Mouse (Mus musculus): Measurements from ENCODE around the gene Efhc1.

Efhc1 gene

GRCm38 (mm10) chr1:21007941-21008701 lies 56.7 kb downstream of the Efhc1 start:
- no peak for DNase-seq (ENCODE audit: low spot score in 2 of 2)

- no peak for DNase-seq (ENCODE audit: low spot score in 2 of 2)
Measured at GRCm38 (mm10) chr1:21008891-21009290, 57.5 kb downstream of the Efhc1 start.

- no peak for DNase-seq (ENCODE audit: low spot score in 2 of 2)
Measured at GRCm38 (mm10) chr1:21010282-21010800, 58.9 kb downstream of the Efhc1 start.

DNA sequence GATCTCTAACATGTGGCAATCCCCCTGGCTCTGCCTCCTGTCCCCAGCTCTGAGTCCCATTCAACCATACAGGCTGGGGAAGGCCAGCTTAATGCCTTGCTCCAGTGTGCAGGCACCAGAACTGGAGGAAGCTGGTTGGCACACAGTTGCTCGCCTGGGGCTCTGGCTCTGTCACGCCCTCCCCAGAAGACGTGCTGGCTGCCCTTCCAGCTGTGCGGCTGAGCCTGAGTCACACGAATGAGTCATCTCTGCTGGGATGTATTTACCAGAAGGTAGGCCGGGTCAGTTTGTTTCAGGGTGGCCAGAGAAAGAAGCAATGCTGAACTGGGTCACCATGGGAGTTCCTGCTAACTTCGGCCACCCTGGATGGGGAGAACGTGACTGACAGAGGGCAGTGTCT lies 63.0 kb downstream of the Efhc1 start:
- DNase-seq (ENCODE audit: low spot score in 2 of 2): no peak

DNA sequence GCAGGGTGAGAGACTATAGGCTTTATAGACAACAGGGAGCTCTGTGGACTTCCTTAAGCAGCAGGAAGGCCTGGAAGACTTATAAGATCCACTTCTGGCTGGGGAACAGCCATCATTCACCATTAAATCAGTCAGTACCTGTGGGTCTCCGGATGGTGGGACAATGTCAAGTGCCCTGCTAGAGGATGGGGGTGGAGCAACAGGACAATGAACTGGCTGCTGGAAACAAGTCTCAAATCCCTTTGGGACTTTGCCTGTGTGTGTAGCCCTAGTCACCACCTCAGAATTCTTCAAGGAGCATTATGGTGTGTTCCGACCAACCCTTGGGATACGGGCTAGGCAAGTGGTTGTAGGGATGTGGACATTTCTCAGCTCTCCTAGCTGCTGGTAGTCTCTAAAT lies 71.7 kb downstream of the Efhc1 start:
- no peak for DNase-seq (ENCODE audit: low spot score in 2 of 2)

DNA sequence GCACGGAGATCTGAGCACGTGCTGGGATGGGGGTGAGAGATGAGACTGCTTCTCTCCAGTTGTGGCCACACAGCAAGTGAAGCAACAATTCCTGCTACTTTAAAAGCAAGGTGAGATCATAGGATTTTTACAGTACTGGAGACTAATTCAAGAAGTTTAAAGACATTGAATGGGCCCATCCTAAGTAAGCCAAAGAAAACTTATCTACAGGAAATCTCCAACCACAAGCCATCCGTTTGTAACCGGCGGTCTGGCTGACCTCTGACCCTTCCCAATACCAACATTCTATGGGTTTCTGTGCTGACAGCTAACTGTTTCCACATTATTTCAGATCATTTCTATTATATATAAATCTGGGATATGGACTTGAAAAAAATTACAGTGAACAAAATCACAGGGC lies 73.8 kb downstream of the Efhc1 start:
- no peak for DNase-seq (ENCODE audit: low spot score in 2 of 2)

- DNase-seq (ENCODE audit: low spot score in 2 of 2): no peak
Measured at GRCm38 (mm10) chr1:21026534-21026933, 75.1 kb downstream of the Efhc1 start.

- no peak for DNase-seq (ENCODE audit: low spot score in 2 of 2)
Measured at GRCm38 (mm10) chr1:21029000-21029399, 77.6 kb downstream of the Efhc1 start.

GRCm38 (mm10) chr1:21031650-21032049 lies 80.2 kb downstream of the Efhc1 start:
- no peak for DNase-seq (ENCODE audit: low spot score in 2 of 2)

DNA sequence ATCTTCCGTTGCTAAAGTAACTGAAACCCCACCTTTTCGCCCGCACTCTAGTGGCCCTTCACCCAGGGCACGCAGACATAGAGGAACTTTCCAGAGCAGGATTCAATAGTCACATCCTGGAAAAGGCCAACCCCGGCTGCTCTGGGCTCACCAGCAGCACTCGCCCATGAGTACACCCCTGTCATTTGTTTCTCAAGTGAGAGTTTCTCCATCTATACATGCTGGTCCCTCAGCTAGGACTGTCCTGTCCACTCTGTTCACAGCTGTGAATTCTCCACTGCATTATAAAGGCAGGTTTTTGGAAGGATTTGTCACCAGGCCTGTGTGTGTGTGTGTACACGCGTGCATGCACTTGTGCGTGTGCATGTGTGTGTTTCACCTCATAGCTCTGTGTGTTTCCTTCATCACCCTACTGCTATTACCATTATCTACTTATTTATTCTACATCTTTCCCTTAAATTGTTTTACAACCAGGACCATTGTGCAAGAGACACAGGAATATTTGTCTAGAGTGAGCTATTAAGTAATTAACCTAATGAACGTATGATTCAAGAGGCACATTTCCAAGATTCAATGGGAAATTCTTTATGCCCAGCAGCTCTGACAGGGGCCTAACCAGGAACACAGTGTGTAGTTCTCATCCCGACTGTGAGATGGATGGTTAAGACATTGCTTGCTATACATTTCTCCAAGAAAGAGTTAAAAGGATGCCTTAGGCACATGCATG lies 81.8 kb downstream of the Efhc1 start:
- DNase-seq (ENCODE audit: low spot score in 2 of 2): no peak

- no peak for DNase-seq (ENCODE audit: low spot score in 2 of 2)
Measured at GRCm38 (mm10) chr1:21033792-21034119, 82.3 kb downstream of the Efhc1 start.

DNA sequence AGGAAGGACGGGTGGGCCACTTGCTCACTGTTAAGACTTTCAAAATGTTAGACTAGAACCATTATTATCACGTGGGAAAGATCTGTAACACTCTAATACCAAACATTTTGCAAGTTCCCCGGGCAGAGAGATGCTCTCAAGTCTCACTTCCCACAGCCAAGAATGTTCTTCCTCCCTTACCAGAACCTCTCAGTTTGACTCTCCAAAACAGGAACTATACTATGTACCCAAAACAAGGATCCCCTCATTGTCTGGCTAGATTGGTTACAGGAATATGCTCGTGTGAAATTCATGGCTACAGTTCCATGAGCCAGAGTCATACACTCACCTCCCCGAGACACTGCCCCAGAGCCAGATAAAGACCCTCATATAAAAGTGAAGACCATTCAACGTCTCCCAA lies 84.5 kb downstream of the Efhc1 start:
- peak in 1 of 2 experiments; percentile 4 for DNase-seq (ENCODE audit: low spot score in 2 of 2)

GRCm38 (mm10) chr1:21037881-21038601 lies 86.6 kb downstream of the Efhc1 start:
- no peak for DNase-seq (ENCODE audit: low spot score in 2 of 2)

DNA sequence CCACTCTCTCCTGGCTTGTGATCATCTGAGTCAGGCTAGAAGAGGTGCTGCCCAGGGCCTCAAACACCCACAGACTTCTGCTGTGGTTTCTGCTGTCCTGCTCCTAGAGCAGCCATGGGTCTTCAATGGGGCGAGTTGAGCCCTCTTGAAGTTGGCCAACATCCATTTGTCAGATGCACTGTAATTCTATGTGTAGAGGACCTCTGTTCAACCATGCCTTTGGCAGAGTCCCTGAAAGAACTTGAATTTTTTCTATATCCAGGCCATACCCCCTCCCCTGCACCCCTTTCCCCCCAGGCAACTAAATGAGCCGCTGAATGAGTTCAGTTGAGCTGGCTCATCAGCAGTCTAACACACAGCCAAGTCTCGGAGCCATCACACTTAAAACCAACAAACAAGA lies 88.1 kb downstream of the Efhc1 start:
- DNase-seq (ENCODE audit: low spot score in 2 of 2): peak in 1 of 2 experiments; percentile 7

GRCm38 (mm10) chr1:21040173-21040572 lies 88.7 kb downstream of the Efhc1 start:
- DNase-seq (ENCODE audit: low spot score in 2 of 2): no peak

All from cerebellum, postnatal 4 days (tissue).